Mouse (Mus musculus): ENCODE data around the gene Aatk. TPM values are rescaled to one million over a fixed set of nuclear protein-coding genes. Genes with fewer than 3 reads are reported as not detected.

Gene Aatk
- polyA plus RNA-seq, 1 experiment = 71.1 TPM

DNA sequence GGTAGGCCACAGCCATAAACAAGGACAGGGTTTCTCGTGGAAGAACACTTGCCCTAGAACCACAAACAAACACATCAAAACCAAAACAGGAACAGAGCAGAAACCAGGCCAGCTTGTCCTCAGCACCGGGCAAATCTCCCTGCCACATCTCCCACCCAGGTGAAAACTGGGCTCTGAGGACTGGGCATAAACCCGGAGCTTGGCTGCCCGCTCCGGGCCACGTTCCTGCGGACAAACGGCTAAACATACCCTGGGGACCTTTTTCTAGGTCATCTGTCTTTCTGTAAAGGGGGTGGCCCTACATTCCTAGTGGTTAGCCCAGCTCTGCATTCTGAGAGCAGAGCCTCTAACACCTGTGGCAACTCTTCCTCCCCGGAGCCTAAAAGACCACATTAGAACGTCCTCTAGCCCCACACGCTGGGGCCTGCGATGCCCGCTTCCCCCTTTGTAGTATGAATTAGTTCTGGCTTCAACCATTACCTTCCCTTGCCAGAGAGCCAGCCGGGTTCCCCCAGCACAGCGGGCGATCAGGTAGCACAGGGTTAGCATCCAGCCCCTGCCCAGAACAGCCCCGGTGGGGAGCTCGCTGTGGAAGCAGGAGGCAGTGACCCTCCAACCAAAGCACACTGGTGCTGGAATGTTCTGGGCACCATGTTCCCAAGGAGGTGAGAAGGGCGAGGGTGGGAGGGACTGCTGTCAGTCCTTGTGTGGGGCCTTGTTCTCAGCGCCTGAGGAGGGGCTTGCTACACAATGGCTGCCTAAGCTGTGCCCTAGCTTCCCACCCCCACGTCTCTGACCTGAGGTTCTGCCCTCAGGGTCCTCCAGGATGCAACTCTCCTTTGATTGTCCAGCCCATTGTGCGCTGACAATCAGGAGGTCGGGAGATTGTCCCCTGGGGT, 27.2 kb downstream of the Aatk start:
- TF ChIP-seq POLR2A (IDR thresholded peaks at IDR 0.05; ENCODE audit: borderline replicate concordance, extremely low read depth, insufficient read depth, insufficient read length, poor library complexity, severe bottlenecking) = no peak
- TF ChIP-seq CTCF (IDR thresholded peaks at IDR 0.05; ENCODE audit: borderline replicate concordance, extremely low read depth, insufficient read depth, insufficient read length) = no peak
- DNase-seq (ENCODE audit: low read depth) = no peak

- TF ChIP-seq POLR2A (IDR thresholded peaks at IDR 0.05; ENCODE audit: borderline replicate concordance, extremely low read depth, insufficient read depth, insufficient read length, poor library complexity, severe bottlenecking) (no peak), CTCF (IDR thresholded peaks at IDR 0.05; ENCODE audit: borderline replicate concordance, extremely low read depth, insufficient read depth, insufficient read length) (no peak)
- no peak for DNase-seq (ENCODE audit: low read depth)
These were observed 30.0 kb downstream of the Aatk start for GRCm38 (mm10) chr11:120017011-120017410.

GRCm38 (mm10) chr11:120014758-120015157, 32.2 kb downstream of the Aatk start:
- no peak for DNase-seq (ENCODE audit: low read depth)
- TF ChIP-seq CTCF (IDR thresholded peaks at IDR 0.05; ENCODE audit: borderline replicate concordance, extremely low read depth, insufficient read depth, insufficient read length) (no peak), POLR2A (IDR thresholded peaks at IDR 0.05; ENCODE audit: borderline replicate concordance, extremely low read depth, insufficient read depth, insufficient read length, poor library complexity, severe bottlenecking) (no peak)

DNA sequence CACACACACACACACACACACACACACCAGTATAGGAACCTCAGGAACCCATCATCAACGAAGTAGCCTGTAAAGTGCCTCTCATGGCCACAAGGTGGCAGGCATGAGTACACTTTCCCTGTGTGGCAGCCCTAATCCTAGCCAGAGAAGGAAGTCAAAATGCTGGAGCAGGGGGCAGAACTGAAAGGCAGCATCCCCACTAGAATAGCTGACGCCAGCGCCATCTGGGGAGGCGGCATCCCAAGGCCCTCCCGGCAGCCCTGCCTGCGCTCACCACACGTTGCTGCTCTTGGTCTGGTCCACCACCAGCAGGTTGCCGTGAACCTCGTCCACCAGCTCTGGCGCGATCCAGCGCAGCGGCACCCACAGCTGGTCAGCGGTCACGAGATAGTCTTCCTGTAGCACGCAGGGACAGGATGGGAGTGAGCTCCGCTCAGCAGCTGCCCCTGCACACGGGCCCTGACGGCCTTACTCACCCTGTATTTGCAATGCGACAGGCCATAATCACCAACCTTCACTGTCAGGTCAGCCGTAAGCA, 33.7 kb downstream of the Aatk start:
- peak; percentile 93 for DNase-seq (ENCODE audit: low read depth)
- TF ChIP-seq POLR2A (IDR thresholded peaks at IDR 0.05; ENCODE audit: borderline replicate concordance, extremely low read depth, insufficient read depth, insufficient read length, poor library complexity, severe bottlenecking) = no peak
- TF ChIP-seq CTCF (IDR thresholded peaks at IDR 0.05; ENCODE audit: borderline replicate concordance, extremely low read depth, insufficient read depth, insufficient read length) = peak; percentile 86; the same call in 1 of the 2 replicates

DNA sequence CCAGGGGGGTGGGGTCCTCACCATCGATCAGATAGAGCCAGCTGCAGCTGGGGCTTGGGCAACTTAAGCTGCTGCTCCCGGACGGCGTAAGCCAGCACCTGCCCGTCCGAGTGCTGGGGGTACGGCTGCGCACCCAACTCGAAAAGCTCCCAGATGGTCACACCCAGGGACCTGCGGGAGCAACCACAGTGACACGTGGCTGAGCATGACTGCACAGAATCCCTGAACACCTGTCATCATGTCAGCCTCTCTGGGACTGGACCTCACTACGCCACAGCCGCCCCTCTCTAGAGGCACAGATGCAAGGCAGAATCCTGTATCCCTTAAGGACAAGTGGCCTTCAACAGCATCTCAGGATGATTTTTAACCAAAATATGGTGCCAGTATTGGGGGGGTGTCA, 34.3 kb downstream of the Aatk start:
- no peak for TF ChIP-seq CTCF (IDR thresholded peaks at IDR 0.05; ENCODE audit: borderline replicate concordance, extremely low read depth, insufficient read depth, insufficient read length)
- DNase-seq (ENCODE audit: low read depth) = no peak

DNA sequence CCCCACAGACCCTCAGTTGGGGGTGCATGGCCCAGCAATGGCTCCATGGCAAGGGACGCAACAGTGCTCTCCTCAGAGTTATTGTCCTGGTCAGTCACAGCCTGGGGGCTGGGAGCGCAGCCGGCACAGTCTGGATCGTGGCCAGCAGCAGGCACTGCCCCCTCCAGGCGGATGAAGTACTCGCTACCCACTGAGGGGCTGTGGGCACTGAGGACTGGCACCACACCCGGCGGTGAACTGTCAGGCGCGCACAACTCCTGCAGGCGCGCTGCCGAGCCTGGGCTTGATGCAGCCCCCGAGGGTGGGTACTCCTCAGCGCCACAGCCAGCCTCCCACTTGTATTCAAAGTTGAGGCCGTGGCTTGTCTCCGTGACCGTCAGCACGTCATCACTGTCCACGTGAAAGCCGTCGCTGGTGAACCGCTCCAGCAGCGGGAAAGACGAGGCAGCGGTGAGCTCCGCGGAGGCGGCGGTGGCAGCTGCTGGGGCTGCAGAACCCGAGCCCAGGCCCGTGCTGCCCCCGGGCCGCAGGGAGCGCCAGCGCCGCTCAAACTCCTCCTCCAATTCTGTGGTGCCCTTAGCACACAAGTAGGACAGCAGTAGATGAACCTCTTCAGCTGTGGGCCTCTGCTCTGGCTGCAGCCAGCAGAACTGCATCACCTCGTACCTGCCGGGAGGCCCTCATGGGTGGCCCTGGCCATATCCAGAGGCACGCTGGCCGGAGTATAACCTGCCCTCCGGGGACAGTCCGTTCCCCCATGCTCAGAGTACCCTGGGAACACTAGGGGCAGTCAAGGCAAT, 35.0 kb downstream of the Aatk start:
- TF ChIP-seq CTCF (IDR thresholded peaks at IDR 0.05; ENCODE audit: borderline replicate concordance, extremely low read depth, insufficient read depth, insufficient read length) = peak; percentile 33; the same call in 1 of the 2 replicates
- TF ChIP-seq POLR2A (IDR thresholded peaks at IDR 0.05; ENCODE audit: borderline replicate concordance, extremely low read depth, insufficient read depth, insufficient read length, poor library complexity, severe bottlenecking) = no peak
- peak; percentile 68 for DNase-seq (ENCODE audit: low read depth)

DNA sequence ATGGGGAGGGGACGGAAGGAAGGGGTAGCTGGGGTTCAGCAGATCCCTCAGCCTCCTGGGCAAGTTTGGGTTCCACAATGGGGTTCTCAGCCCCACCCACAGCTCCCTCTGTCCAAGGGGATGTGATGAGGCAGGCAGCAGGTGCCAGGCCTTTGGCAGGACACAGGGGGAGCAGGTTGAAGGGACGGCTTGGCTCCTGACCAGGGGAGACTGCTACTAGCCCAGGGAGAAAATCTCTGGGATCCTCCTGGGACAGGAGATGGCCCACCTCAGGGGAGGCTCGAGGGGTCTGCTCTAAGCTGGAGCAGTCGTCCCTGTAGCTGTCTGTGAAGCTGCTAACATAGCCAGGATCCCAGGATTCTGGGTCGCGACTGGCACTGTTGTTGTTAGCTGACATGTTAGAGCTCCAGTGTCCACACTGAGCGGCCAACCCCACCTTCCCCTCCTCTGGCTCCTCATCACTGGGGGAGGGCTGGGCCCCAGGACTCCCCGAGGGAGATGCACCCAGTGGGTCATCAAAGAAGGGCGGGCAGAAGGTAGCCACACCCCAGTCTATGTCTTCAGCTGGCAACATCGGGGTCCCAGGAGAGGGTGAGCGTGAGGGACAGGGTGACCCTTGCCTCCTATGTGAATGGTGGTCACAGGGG, 35.7 kb downstream of the Aatk start:
- TF ChIP-seq POLR2A (IDR thresholded peaks at IDR 0.05; ENCODE audit: borderline replicate concordance, extremely low read depth, insufficient read depth, insufficient read length, poor library complexity, severe bottlenecking) (no peak), CTCF (IDR thresholded peaks at IDR 0.05; ENCODE audit: borderline replicate concordance, extremely low read depth, insufficient read depth, insufficient read length) (no peak)
- DNase-seq (ENCODE audit: low read depth) = no peak

DNA sequence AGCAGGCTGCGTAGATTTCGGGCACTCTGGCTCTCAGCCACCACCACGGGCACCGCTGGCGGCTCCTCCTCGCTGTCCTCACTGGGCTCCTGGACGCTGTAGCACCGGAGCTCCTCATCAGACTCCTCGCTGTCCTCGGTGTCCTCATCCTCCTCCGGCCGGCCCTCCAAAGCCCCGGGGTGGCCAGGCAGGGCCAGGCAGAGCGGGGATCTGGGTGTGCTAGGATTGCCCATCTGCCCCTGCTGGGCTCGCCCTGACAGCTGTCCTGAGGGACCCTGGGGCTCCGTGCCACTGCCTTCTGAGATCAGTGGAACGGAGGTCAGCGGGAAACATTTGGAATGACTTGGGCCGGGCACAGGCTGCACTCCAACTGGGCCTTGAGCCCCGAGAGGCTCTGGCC, 37.0 kb downstream of the Aatk start:
- no peak for DNase-seq (ENCODE audit: low read depth)
- TF ChIP-seq CTCF (IDR thresholded peaks at IDR 0.05; ENCODE audit: borderline replicate concordance, extremely low read depth, insufficient read depth, insufficient read length) (no peak), POLR2A (IDR thresholded peaks at IDR 0.05; ENCODE audit: borderline replicate concordance, extremely low read depth, insufficient read depth, insufficient read length, poor library complexity, severe bottlenecking) (no peak)

- TF ChIP-seq POLR2A (IDR thresholded peaks at IDR 0.05; ENCODE audit: borderline replicate concordance, extremely low read depth, insufficient read depth, insufficient read length, poor library complexity, severe bottlenecking) = no peak
- no peak for TF ChIP-seq CTCF (IDR thresholded peaks at IDR 0.05; ENCODE audit: borderline replicate concordance, extremely low read depth, insufficient read depth, insufficient read length)
- no peak for DNase-seq (ENCODE audit: low read depth)
These were observed 38.0 kb downstream of the Aatk start for GRCm38 (mm10) chr11:120008956-120009355.

GRCm38 (mm10) chr11:120008501-120008900, 38.5 kb downstream of the Aatk start:
- no peak for DNase-seq (ENCODE audit: low read depth)
- TF ChIP-seq POLR2A (IDR thresholded peaks at IDR 0.05; ENCODE audit: borderline replicate concordance, extremely low read depth, insufficient read depth, insufficient read length, poor library complexity, severe bottlenecking) (no peak), CTCF (IDR thresholded peaks at IDR 0.05; ENCODE audit: borderline replicate concordance, extremely low read depth, insufficient read depth, insufficient read length) (no peak)
